Mouse (Mus musculus): ENCODE measurements around the gene Tmem132b. TPM values are rescaled to one million over a fixed set of nuclear protein-coding genes. Genes with fewer than 3 reads are reported as not detected.

Gene Tmem132b
- polyA plus RNA-seq, 1 experiment from 2014 or later = 0.36 TPM

DNA sequence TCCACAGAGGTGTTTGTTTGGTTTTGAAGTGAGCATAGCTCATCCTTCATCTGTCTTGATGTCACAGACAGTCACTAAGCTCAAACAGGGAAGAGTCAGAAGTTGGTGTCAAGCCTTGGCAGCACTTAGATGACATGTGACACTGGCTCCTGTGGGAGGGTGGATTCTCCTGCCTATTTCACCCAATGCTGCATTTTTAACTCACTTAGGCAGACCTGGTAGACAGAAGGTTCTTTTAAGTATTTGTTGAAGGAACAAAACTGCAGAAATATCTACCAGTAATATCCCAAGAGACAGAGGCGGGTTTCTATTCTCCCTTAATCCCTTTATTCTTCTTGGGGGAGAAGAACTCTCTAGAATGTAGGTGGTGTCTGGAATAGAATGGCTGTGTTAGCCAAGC, 226.9 kb downstream of the Tmem132b start:
- 88% methylated on average over 1 of the region's 1 CpGs for WGBS
- no peak overlapping the region for H3K27ac ChIP-seq (ENCODE audit: low read length)
- no peak overlapping the region for H3K4me2 ChIP-seq (replicated peaks; ENCODE audit: low read depth, low read length)
- no peaks in the 10 kb centered on the region for H3K9me3 ChIP-seq (ENCODE audit: control insufficient read depth, low read depth, low read length)
- H3K9ac ChIP-seq (replicated peaks; ENCODE audit: low read depth, low read length) = no peak overlapping the region
- H3K27me3 ChIP-seq (ENCODE audit: control insufficient read depth, insufficient read depth, low read length) = no peaks in the 10 kb centered on the region
- no peaks in the 10 kb centered on the region for H3K36me3 ChIP-seq (ENCODE audit: control insufficient read depth, insufficient read depth, low read length)
- no peaks in the 10 kb centered on the region for H3K4me1 ChIP-seq (ENCODE audit: control insufficient read depth, insufficient read depth, low read length)
- ATAC-seq (ENCODE audit: insufficient number of reproducible peaks, insufficient read depth, low FRiP score, low read depth) = no peak
- no peak overlapping the region for H3K4me3 ChIP-seq (ENCODE audit: low read depth, low read length)

DNA sequence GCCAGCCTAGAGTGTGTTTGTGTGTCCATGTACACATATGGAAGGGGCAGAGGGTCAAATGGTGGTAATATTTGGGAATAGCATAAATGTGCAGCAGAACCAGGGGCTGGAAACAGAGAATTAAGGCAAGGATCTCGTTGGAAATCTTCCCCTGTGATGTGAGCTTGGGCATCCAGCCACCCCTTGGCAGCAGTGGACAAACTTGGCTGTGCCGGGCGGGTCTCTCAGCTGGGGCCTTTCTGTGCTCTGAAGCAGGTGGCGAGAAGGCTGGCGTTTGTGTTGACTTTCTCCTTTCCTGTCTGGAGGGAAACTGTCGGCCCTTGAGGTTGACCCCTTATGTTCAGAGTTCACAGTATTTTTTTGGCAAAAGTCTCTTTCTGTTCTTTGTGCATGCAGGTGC, 235.4 kb downstream of the Tmem132b start:
- Histone ChIP-seq H3K4me1 (ENCODE audit: control insufficient read depth, insufficient read depth, low read length) (no peaks in the 10 kb centered on the region), H3K36me3 (ENCODE audit: control insufficient read depth, insufficient read depth, low read length) (no peaks in the 10 kb centered on the region), H3K9ac (replicated peaks; ENCODE audit: low read depth, low read length) (no peak overlapping the region), H3K4me3 (ENCODE audit: low read depth, low read length) (no peak overlapping the region), H3K27ac (ENCODE audit: low read length) (no peak overlapping the region), H3K27me3 (ENCODE audit: control insufficient read depth, insufficient read depth, low read length) (no peaks in the 10 kb centered on the region), H3K4me2 (replicated peaks; ENCODE audit: low read depth, low read length) (no peak overlapping the region), H3K9me3 (ENCODE audit: control insufficient read depth, low read depth, low read length) (no peaks in the 10 kb centered on the region)
- 68% methylated on average over 6 of the region's 6 CpGs for WGBS
- no peak for ATAC-seq (ENCODE audit: insufficient number of reproducible peaks, insufficient read depth, low FRiP score, low read depth)

- Histone ChIP-seq H3K27ac (ENCODE audit: low read length) (no peak overlapping the region), H3K4me2 (replicated peaks; ENCODE audit: low read depth, low read length) (no peak overlapping the region), H3K4me1 (ENCODE audit: control insufficient read depth, insufficient read depth, low read length) (no peaks in the 10 kb centered on the region), H3K9ac (replicated peaks; ENCODE audit: low read depth, low read length) (no peak overlapping the region), H3K36me3 (ENCODE audit: control insufficient read depth, insufficient read depth, low read length) (no peaks in the 10 kb centered on the region), H3K9me3 (ENCODE audit: control insufficient read depth, low read depth, low read length) (no peaks in the 10 kb centered on the region), H3K4me3 (ENCODE audit: low read depth, low read length) (no peak overlapping the region), H3K27me3 (ENCODE audit: control insufficient read depth, insufficient read depth, low read length) (no peaks in the 10 kb centered on the region)
- ATAC-seq (ENCODE audit: insufficient number of reproducible peaks, insufficient read depth, low FRiP score, low read depth) = no peak
- WGBS = 29% methylated on average over 1 of the region's 1 CpGs
Observed at GRCm38 (mm10) chr5:125767950-125768349, 236.4 kb downstream of the Tmem132b start.

DNA sequence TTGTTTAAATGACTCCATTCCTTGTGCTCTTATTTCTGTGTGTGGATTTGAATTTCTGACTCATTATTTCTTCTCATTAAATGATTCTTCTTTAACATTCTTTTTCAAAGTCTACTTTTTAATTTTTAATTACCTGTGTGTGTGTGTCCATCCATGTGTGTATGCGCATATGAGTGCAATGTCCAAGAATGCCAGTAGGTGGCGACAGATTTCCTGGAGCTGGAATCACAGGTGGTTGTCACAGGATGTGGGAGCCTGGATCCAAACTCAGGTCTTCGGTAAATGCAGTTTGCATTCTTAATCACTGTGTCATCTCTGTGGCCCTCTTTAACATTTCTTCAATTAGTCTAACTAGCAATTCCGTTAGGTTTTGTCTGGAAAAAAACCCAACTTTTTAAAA, 240.7 kb downstream of the Tmem132b start:
- no peaks in the 10 kb centered on the region for H3K9me3 ChIP-seq (ENCODE audit: control insufficient read depth, low read depth, low read length)
- 92% methylated on average over 4 of the region's 4 CpGs for WGBS
- no peak overlapping the region for H3K4me2 ChIP-seq (replicated peaks; ENCODE audit: low read depth, low read length)
- no peak overlapping the region for H3K9ac ChIP-seq (replicated peaks; ENCODE audit: low read depth, low read length)
- no peaks in the 10 kb centered on the region for H3K36me3 ChIP-seq (ENCODE audit: control insufficient read depth, insufficient read depth, low read length)
- no peaks in the 10 kb centered on the region for H3K4me1 ChIP-seq (ENCODE audit: control insufficient read depth, insufficient read depth, low read length)
- no peak overlapping the region for H3K4me3 ChIP-seq (ENCODE audit: low read depth, low read length)
- no peaks in the 10 kb centered on the region for H3K27me3 ChIP-seq (ENCODE audit: control insufficient read depth, insufficient read depth, low read length)
- no peak overlapping the region for H3K27ac ChIP-seq (ENCODE audit: low read length)
- ATAC-seq (ENCODE audit: insufficient number of reproducible peaks, insufficient read depth, low FRiP score, low read depth) = no peak

DNA sequence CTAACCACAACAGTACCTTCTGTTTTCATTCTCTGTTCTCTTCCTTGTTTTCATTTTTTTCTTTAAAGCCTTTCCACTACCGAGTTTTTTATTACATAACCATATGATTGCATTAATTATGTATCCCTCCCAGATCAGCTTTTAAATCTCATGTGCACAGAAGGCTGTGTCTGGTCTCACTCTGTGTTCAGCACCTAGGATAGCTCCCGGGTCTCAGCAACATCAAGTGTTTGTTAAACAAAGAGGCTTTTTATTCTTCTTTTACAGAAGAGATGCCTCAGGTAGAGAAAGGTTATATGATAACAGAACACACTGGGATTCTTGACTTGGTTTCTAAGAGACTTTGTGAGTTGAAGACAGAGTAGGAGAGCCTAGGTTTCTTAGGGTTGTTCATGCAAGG, 241.2 kb downstream of the Tmem132b start:
- 35% methylated on average over 2 of the region's 2 CpGs for WGBS
- H3K27me3 ChIP-seq (ENCODE audit: control insufficient read depth, insufficient read depth, low read length) = no peaks in the 10 kb centered on the region
- H3K4me3 ChIP-seq (ENCODE audit: low read depth, low read length) = no peak overlapping the region
- H3K4me1 ChIP-seq (ENCODE audit: control insufficient read depth, insufficient read depth, low read length) = no peaks in the 10 kb centered on the region
- no peak overlapping the region for H3K4me2 ChIP-seq (replicated peaks; ENCODE audit: low read depth, low read length)
- no peak overlapping the region for H3K27ac ChIP-seq (ENCODE audit: low read length)
- H3K36me3 ChIP-seq (ENCODE audit: control insufficient read depth, insufficient read depth, low read length) = no peaks in the 10 kb centered on the region
- no peak overlapping the region for H3K9ac ChIP-seq (replicated peaks; ENCODE audit: low read depth, low read length)
- ATAC-seq (ENCODE audit: insufficient number of reproducible peaks, insufficient read depth, low FRiP score, low read depth) = no peak
- H3K9me3 ChIP-seq (ENCODE audit: control insufficient read depth, low read depth, low read length) = no peaks in the 10 kb centered on the region

DNA sequence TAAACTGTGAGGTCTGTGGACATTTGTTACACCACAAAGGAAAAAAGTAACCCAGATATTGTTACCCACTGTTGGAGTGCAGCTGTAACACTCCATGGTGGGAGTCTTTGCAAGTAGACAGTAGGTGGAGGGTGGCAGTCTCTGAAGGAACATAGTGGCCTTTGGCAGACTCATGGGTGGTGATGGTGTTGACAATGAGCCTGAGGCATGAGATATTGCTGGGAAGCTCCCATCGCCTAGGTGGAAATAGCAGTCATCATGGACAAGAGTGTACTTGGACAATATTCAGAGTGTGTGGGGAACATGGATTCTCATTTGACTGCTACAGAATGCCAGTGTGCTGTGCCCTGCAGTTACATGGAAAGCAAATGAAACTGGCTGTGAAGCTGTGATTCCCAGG, 248.8 kb downstream of the Tmem132b start:
- no peak overlapping the region for H3K27ac ChIP-seq (ENCODE audit: low read length)
- H3K36me3 ChIP-seq (ENCODE audit: control insufficient read depth, insufficient read depth, low read length) = no peaks in the 10 kb centered on the region
- no peak overlapping the region for H3K9ac ChIP-seq (replicated peaks; ENCODE audit: low read depth, low read length)
- peaks cover 7% of the 10 kb centered on the region; the same call in 1 of the 2 replicates for H3K9me3 ChIP-seq (ENCODE audit: control insufficient read depth, low read depth, low read length)
- H3K27me3 ChIP-seq (ENCODE audit: control insufficient read depth, insufficient read depth, low read length) = no peaks in the 10 kb centered on the region
- no peak overlapping the region for H3K4me3 ChIP-seq (ENCODE audit: low read depth, low read length)
- H3K4me2 ChIP-seq (replicated peaks; ENCODE audit: low read depth, low read length) = no peak overlapping the region
- no peak for ATAC-seq (ENCODE audit: insufficient number of reproducible peaks, insufficient read depth, low FRiP score, low read depth)
- no peaks in the 10 kb centered on the region for H3K4me1 ChIP-seq (ENCODE audit: control insufficient read depth, insufficient read depth, low read length)
- WGBS = 96% methylated on average over 1 of the region's 1 CpGs

DNA sequence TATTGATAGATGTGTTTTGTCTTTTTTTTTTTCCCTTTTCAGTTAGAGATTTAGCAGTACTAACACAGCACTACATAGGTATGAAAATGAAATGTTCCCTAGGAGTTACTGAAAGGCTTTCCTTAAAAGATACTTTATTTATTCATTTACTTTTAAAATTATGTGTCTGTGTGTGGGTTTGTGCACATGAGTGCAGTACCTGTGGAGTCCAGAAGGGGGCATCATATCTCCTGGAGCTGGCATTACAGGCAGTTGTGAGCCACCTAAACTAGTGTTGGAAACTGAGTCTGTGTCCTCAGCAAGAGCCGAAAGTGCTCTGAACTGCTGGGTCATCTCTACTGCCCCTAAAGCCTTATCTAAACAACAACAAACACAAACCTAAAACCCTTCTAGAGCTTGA, 261.1 kb downstream of the Tmem132b start:
- Histone ChIP-seq H3K27ac (ENCODE audit: low read length) (no peak overlapping the region), H3K9ac (replicated peaks; ENCODE audit: low read depth, low read length) (no peak overlapping the region), H3K4me2 (replicated peaks; ENCODE audit: low read depth, low read length) (no peak overlapping the region), H3K36me3 (ENCODE audit: control insufficient read depth, insufficient read depth, low read length) (no peaks in the 10 kb centered on the region), H3K4me1 (ENCODE audit: control insufficient read depth, insufficient read depth, low read length) (no peaks in the 10 kb centered on the region), H3K9me3 (ENCODE audit: control insufficient read depth, low read depth, low read length) (no peaks in the 10 kb centered on the region), H3K27me3 (ENCODE audit: control insufficient read depth, insufficient read depth, low read length) (no peaks in the 10 kb centered on the region), H3K4me3 (ENCODE audit: low read depth, low read length) (no peak overlapping the region)
- no peak for ATAC-seq (ENCODE audit: insufficient number of reproducible peaks, insufficient read depth, low FRiP score, low read depth)
- WGBS = 86% methylated on average over 1 of the region's 1 CpGs

DNA sequence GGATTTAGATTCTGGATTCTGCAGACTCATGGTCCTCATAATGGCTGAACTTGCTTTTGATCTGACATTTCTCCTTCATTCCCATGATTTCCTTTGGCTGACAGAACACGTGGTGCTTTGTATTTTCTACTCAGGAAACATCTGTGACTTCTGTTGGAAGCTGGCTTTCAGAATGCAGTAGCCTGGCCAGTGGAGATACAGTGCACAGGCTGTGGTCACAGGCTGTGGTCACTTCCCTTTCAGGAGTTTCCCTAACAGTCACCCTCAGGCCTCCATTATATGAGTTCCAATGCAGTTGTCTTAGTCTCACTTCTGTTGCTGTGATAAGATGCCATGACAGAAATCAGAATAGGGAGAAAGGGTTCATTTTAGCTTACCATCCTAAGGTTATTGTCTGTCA, 262.7 kb downstream of the Tmem132b start:
- Histone ChIP-seq H3K4me1 (ENCODE audit: control insufficient read depth, insufficient read depth, low read length) (no peaks in the 10 kb centered on the region), H3K9ac (replicated peaks; ENCODE audit: low read depth, low read length) (no peak overlapping the region), H3K27ac (ENCODE audit: low read length) (no peak overlapping the region), H3K36me3 (ENCODE audit: control insufficient read depth, insufficient read depth, low read length) (no peaks in the 10 kb centered on the region), H3K4me3 (ENCODE audit: low read depth, low read length) (no peak overlapping the region), H3K27me3 (ENCODE audit: control insufficient read depth, insufficient read depth, low read length) (no peaks in the 10 kb centered on the region), H3K9me3 (ENCODE audit: control insufficient read depth, low read depth, low read length) (no peaks in the 10 kb centered on the region), H3K4me2 (replicated peaks; ENCODE audit: low read depth, low read length) (no peak overlapping the region)
- 68% methylated on average over 1 of the region's 1 CpGs for WGBS
- no peak for ATAC-seq (ENCODE audit: insufficient number of reproducible peaks, insufficient read depth, low FRiP score, low read depth)

DNA sequence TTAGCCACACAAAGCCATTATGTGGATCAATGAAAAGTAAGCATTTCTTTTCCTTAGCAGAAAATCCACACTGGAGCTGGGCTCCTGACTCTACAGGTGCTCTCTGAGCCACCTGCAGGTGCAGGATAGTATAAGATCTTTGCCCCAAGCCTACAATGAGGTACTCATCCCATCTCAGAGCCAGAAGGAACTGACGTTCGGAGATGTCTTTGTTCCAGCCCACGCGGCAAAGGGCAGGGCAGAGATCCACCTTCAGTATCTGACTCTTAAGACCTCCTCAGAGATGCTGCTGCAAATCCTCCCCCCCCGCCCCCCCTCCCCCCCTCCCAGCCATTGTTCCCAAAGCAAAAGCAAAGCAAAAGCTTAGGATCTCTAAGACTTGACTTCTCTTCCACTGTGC, 268.0 kb downstream of the Tmem132b start:
- Histone ChIP-seq H3K4me2 (replicated peaks; ENCODE audit: low read depth, low read length) (no peak overlapping the region), H3K27ac (ENCODE audit: low read length) (no peak overlapping the region), H3K27me3 (ENCODE audit: control insufficient read depth, insufficient read depth, low read length) (no peaks in the 10 kb centered on the region), H3K4me1 (ENCODE audit: control insufficient read depth, insufficient read depth, low read length) (no peaks in the 10 kb centered on the region), H3K9ac (replicated peaks; ENCODE audit: low read depth, low read length) (no peak overlapping the region), H3K36me3 (ENCODE audit: control insufficient read depth, insufficient read depth, low read length) (no peaks in the 10 kb centered on the region), H3K4me3 (ENCODE audit: low read depth, low read length) (no peak overlapping the region), H3K9me3 (ENCODE audit: control insufficient read depth, low read depth, low read length) (no peaks in the 10 kb centered on the region)
- 39% methylated on average over 5 of the region's 5 CpGs for WGBS
- ATAC-seq (ENCODE audit: insufficient number of reproducible peaks, insufficient read depth, low FRiP score, low read depth) = no peak
